Mouse (Mus musculus): ENCODE measurements around the gene Olfr498.

Gene Olfr498

GRCm38 (mm10) chr7:108465026-108465425 lies at the start of gene Olfr498:
Gene Olfr498 (plus strand): TSS chr7:108465326.
- DNase-seq = no peak

- no peak for DNase-seq
These were observed 45.0 kb upstream of the Olfr498 start, which contains the start of gene Olfr497 for GRCm38 (mm10) chr7:108420121-108420520. Gene Olfr497 (plus strand): TSS chr7:108420421.

Measured in kidney, postnatal 14 days (tissue).